ENCODE assay signal across 9 mouse cellular contexts in genomic region chr17:71064463-71065014, GRCm38 (mm10).
DNase-seq lines count a peak whose midpoint lies in the region; ATAC-seq and TF ChIP-seq lines count a peak whose summit lies in the region.
"Had no signal": no experiment of that assay in that cellular context is flagged by ENCODE, and none has a peak within 500 bp of the region (broad histone marks: within the 10 kb centered on the region; RNA-seq: fewer than 3 reads in every experiment).

No protein-coding gene starts in this region.

- 63% methylated on average over 7 of the region's 7 CpGs for whole genome bisulfite sequencing in heart, postnatal 0 days
- WGBS in large intestine, adult 2 months, result 58% methylated on average over 7 of the region's 7 CpGs

- no peaks in the 10 kb centered on the region for H3K27me3 ChIP-seq in heart, postnatal 0 days (ENCODE audit: control insufficient read depth, insufficient read depth, low read length)

- no peaks in the 10 kb centered on the region for H3K4me1 ChIP-seq in heart, postnatal 0 days (ENCODE audit: control insufficient read depth, insufficient read depth)
- H3K4me1 ChIP-seq: forebrain, embryonic 10.5 days had no signal

- intact Hi-C loops in heart, postnatal 36 days (cut with DNase I), result loop anchor here (1.0 to 2.0 kb wide), 2 partner anchors 62 to 131 kb away; partner anchors contain the start of genes Myl12a and Myom1

- peaks cover 85% of the 10 kb centered on the region for H3K36me3 ChIP-seq in heart, postnatal 0 days (replicated peaks; ENCODE audit: control insufficient read depth, insufficient read depth, low read length)
- H3K36me3 ChIP-seq: forebrain, embryonic 10.5 days had no signal

- no peak overlapping the region for H3K4me3 ChIP-seq in heart, postnatal 0 days (ENCODE audit: low read depth, low read length)
- H3K4me3 ChIP-seq: forebrain, embryonic 10.5 days had no signal

- DNase-seq in heart, postnatal 0 days (ENCODE audit: low spot score), result peak; percentile 32
- no peak for DNase-seq in heart, postnatal 36 days
- DNase-seq in A20 (ENCODE audit: low read depth, low spot score), result peak; percentile 44
- peak; percentile 82 for DNase-seq in NIH3T3 (ENCODE audit: low read depth)
- DNase-seq in large intestine, adult 2 months (ENCODE audit: low read depth, low spot score), result peak; percentile 18
- no peak for DNase-seq in neural tube, embryonic 10.5 days (ENCODE audit: extremely low spot score, low spot score)
- no peak for DNase-seq in heart, adult 9 months (ENCODE audit: low spot score in 2 of 2)
- no peak for DNase-seq in right cerebral cortex, postnatal 36 days (ENCODE audit: low spot score in 2 of 2)

- ATAC-seq in heart, postnatal 0 days (ENCODE audit: insufficient read depth, low read depth), result no peak

- TF ChIP-seq CTCF in heart, postnatal 0 days (IDR thresholded peaks at IDR 0.05; ENCODE audit: low read depth), result peak; percentile 65

- no peak overlapping the region for H3K4me2 ChIP-seq in heart, postnatal 0 days (ENCODE audit: low read depth, low read length)

- H3K9ac ChIP-seq in heart, postnatal 0 days (replicated peaks; ENCODE audit: low read depth, low read length), result no peak overlapping the region

- H3K9me3 ChIP-seq in heart, postnatal 0 days (replicated peaks; ENCODE audit: control insufficient read depth, low read length), result no peaks in the 10 kb centered on the region
- H3K9me3 ChIP-seq: forebrain, embryonic 10.5 days had no signal

- no peak for TF ChIP-seq EP300 in heart, postnatal 0 days (IDR thresholded peaks at IDR 0.05; ENCODE audit: low read depth)

- H3K27ac ChIP-seq in heart, postnatal 0 days (ENCODE audit: low read depth), result no peak overlapping the region
- H3K27ac ChIP-seq: forebrain, embryonic 10.5 days had no signal

Comparison
In these comparisons a context has a peak if more than half of its experiments do, and no peak if none do; other contexts are left out.
1. DNase-seq: peak in heart, postnatal 0 days (single experiment), A20 (single experiment), NIH3T3 (single experiment) and large intestine, adult 2 months (single experiment); none in heart, postnatal 36 days (0 of 2), neural tube, embryonic 10.5 days (single experiment), heart, adult 9 months (0 of 2) and right cerebral cortex, postnatal 36 days (0 of 2).